Mouse (Mus musculus) hematopoietic stem cell, adult 5-6 weeks (primary cell): ENCODE measurements around the gene Phactr4. TPM values are rescaled to one million over a fixed set of nuclear protein-coding genes. Genes with fewer than 3 reads are reported as not detected.
"Not testable (repeated sequence)": the region's sequence is repeated elsewhere in the genome, so short reads cannot be mapped to it uniquely, and the experiment has no call there.

Experiments used
- ATAC-seq, 2 experiments: fragments of 125-278 bp in 1 of 2; replicated peaks in 1 of 2; 2 replicates each; pipeline ENCODE4 v1.8.0; 2016 to 2017; ENCODE audit warnings: inconsistent platforms in 2 of 2, mild to moderate bottlenecking in 2 of 2, moderate number of reproducible peaks in 2 of 2, low read depth in 1 of 2, moderate TSS enrichment in 1 of 2; ENCODE audit not compliant: low FRiP score in 2 of 2, poor library complexity in 2 of 2, severe bottlenecking in 2 of 2, insufficient read depth in 1 of 2, low TSS enrichment in 1 of 2
- total RNA-seq: library from RNA; stranded (forward); fragments of 172-1452, 232-1000 nt; gene quantifications from 2 replicates; pipeline ENCODE4 v1.2.3, GENCODE M21; 2017

The Phactr4 gene
- total RNA-seq, 1 experiment from 2014 or later = 22.6 TPM

- no peak for ATAC-seq
Measured at GRCm38 (mm10) chr4:132421556-132421922, 750 bp downstream of the Phactr4 start.

DNA sequence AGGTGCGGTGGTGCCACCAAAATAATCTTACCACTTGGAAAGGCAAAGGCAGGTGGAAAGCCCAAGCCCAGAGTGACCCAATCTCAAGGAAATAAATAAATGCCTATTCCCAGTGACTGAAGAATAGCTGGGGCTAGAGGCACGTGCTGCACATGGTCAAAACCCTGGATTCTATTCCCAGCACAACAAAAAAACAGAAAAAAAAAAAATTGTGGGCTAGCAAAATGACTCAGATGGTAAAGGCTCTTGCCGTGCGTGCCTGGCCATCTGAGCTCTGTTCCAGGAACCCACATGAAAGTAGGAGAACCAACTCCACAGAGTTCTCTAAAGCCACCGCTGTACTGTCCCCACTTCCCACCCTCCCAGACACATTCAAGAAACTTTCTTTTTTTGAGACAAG lies 1.8 kb downstream of the Phactr4 start:
- ATAC-seq = no peak

DNA sequence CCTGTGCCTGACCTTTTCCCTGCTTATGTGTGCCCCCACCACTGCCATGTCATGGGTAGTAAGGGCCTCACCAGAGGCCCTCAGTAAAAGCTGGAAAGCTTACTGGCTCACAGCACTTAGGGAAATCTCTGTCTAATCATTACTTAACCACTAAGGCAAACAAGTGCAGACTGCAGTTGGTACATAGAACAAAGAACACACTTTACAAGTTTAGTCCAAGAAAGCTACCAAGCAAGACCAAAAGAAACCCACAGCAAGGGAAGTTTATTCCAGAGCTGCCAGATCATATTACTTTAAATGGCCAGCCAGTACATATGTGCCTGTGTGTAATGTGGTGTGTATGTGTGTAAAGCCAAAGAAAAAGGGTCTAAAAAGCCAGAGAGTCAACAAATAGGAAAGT lies 6.3 kb downstream of the Phactr4 start:
- no peak for ATAC-seq

DNA sequence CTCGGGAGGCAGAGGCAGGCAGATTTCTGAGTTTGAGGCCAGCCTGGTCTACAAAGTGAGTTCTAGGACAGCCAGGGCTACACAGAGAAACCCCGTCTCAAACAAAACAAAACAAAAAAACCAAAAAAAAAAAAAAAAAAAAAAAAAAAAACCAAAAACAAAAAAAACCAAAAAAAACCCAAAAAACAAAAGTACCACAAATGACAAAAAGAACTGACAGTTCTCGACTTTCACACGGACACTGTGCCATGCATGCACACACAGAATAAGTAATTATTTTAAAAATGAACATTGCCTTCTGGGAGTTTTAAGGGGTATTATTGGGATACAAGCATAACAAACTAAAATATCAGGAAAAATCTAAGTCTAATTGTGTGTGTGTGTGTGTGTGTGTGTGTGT lies 9.0 kb downstream of the Phactr4 start:
- not testable (repeated sequence) for ATAC-seq

GRCm38 (mm10) chr4:132411322-132412094 lies 10.8 kb downstream of the Phactr4 start:
- ATAC-seq = peak; percentile 75 to 76

- ATAC-seq = no peak
Measured at GRCm38 (mm10) chr4:132409587-132410229, 12.6 kb downstream of the Phactr4 start.

- ATAC-seq = no peak
Measured at GRCm38 (mm10) chr4:132406393-132407189, 15.7 kb downstream of the Phactr4 start.

DNA sequence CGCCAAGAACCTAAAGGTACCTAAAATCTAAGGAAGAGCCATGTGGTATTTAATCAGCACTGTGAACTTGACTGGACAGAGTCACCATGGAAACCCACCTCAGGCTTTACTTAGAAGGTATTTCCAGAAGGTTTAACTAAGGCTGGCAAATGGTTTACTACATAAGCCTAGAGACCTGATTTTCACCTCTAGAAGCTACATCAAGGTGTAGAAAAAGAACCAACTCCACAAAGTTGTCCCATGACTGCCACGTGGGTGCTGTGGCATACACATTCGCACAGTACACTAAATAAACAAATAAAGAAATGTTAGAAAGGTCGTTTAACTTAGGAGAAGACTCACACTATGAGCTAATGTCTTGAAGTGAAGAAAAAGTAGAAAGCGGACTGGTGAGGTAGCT lies 17.7 kb downstream of the Phactr4 start:
- ATAC-seq = no peak

DNA sequence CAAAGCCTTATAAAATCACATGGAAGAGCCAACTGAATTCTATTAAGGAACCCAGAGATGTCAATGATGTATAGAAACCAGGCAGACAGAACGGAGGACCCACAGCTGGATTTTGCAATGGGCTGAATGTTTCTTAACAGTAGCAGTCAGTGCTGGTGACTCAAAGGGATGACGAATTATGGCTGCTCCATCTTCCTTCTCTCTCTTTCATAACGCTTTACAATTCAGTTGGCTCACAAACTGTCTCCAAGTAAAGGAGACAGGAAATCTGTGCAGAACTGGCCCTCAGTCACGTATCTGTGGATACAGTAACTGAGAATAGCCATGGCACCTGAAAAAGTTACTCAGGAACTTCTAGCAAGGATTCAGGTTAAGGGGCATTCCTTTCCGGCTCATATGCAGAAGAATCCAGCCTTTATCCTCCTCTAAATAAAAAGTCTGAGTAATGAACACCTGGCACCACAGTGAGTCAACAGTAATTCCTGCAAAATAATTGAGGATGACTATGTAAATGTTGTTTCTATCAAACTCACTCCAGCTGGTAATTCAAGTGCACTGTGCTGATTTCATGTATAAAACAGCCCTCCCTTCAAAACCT lies 19.1 kb downstream of the Phactr4 start:
- ATAC-seq = no peak

DNA sequence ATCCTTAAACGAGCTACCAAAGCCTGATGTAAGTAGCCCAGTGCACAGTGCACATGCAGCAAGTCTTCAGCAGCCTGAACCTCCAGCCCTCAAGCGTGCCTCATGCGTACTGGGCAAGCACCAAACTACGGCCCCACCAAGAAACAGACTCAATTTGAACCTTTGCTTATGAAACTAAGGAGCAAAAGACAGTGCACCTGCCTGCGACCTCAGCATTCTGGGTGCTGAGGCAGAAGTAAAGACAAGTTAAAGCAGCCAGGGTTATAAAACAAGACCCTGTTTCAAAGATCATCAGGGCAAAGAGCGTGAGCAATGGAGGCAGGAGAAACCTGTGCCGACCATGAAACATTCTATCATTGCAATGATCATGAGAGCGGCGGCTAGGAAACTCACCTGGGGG lies 21.3 kb downstream of the Phactr4 start:
- no peak for ATAC-seq

DNA sequence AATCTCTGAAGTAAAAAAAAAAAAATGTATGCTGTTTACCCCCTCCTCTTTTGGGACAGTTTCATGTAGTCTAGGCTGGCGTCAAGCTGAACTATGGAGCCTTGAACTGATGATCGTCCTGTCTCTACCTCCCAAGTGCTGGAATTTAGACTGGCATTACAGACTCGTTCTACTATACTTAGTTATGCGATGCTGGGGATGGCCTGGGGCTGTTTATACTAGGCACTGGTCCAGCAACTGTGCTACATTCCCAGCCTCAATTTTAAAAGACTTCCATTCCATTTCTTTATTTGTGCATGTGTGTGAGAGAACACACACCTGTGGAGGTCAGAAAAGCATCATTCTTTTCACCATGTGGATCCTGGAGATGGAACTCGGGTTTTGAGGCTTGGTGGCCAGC lies 23.4 kb downstream of the Phactr4 start:
- no peak for ATAC-seq

GRCm38 (mm10) chr4:132398045-132398774 lies 24.1 kb downstream of the Phactr4 start:
- ATAC-seq = peak; percentile 95 to 98

- no peak for ATAC-seq
Measured at GRCm38 (mm10) chr4:132397120-132397519, 25.2 kb downstream of the Phactr4 start.

GRCm38 (mm10) chr4:132396251-132396650 lies 26.0 kb downstream of the Phactr4 start:
- ATAC-seq = no peak

DNA sequence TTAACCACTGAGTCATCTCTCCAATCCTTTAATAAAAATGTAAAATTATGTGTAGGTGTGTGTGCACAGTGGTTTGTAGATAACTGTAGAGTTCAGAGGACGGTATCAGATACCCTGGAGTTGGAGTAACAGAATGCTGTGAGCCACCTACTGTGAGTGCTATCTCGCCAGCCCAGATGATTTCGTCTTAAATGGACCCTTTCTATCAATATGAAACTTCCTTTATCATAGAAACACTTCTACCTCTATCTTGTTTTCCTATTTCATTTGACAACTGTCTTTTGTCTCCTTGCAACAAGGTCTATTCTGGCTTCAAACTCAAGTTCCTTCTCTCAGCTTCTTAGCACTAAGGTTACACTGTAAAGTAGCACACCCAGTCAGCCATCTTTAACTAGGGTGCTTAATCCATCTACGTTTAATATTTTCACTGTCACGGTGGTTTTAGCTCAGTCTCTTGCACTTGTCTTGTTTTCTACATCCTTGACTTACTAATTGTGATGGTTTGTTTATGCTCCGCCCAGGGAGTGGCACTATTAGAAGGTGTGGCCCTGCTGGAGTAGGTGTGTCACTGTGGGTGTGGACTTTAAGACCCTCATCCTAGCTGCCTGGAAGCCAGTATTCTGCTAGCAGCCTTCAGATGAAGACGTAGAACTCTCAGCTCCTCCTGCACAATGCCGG lies 31.1 kb downstream of the Phactr4 start:
- ATAC-seq = no peak

- ATAC-seq = no peak
Measured at GRCm38 (mm10) chr4:132389302-132389701, 33.0 kb downstream of the Phactr4 start.

DNA sequence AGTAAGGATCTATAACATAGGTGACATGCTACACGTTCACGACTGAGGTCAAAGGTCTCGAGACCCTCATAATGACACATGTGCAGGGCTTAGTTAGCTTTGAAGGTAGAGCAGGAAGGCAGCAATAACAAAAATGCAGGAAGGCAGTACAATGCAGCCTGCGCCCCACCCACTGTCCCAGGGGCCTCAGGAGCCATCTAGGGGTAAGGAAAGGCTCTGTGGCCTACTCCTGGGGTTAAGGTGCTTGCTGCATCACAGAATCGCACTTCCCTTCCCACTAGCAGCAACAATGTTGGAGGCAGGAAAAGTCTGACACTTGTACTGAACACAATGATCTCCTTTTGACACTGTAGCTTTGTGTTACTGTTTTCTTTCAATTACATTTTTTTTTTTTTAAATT lies 34.7 kb downstream of the Phactr4 start:
- ATAC-seq = no peak
